14 mouse cellular contexts compared by ENCODE assay signal in genomic region chr5:147915038-147915566, GRCm38 (mm10). TPM values are rescaled to one million over a fixed set of nuclear protein-coding genes. Genes with fewer than 3 reads are reported as not detected.
DNase-seq lines count a peak whose midpoint lies in the region; ATAC-seq lines count a peak whose summit lies in the region.
"Had no signal": no experiment of that assay in that cellular context is flagged by ENCODE, and none has a peak within 500 bp of the region (broad histone marks: within the 10 kb centered on the region; RNA-seq: fewer than 3 reads in every experiment).

No protein-coding gene starts in this region.

- no peaks in the 10 kb centered on the region for H3K27me3 ChIP-seq in heart, embryonic 11.5 days (ENCODE audit: control insufficient read depth, insufficient read depth, low read length)
- H3K27me3 ChIP-seq in neural tube, embryonic 15.5 days (replicated peaks), result no peaks in the 10 kb centered on the region
- H3K27me3 ChIP-seq: heart, embryonic 13.5 days had no signal

- ATAC-seq in heart, embryonic 11.5 days (replicated peaks; ENCODE audit: insufficient number of reproducible peaks, low FRiP score, low TSS enrichment), result no peak
- ATAC-seq in neural tube, embryonic 15.5 days (ENCODE audit: low FRiP score), result no peak

- DNase-seq in heart, adult 11 months, result no peak
- DNase-seq in kidney, postnatal 14 days, result peak; percentile 8
- DNase-seq in kidney, adult 18-20 months, result no peak
- DNase-seq in neural tube, embryonic 10.5 days (ENCODE audit: extremely low spot score, low spot score), result no peak
- no peak for DNase-seq in testis, postnatal 10 days (ENCODE audit: low spot score)
- no peak for DNase-seq in retina, postnatal 1 day
- DNase-seq: adrenal gland, adult 8-10 months; B cell, adult 2 months; right cerebral cortex, postnatal 25 days had no signal

- 45% methylated on average over 6 of the region's 6 CpGs for WGBS in heart, embryonic 11.5 days (ENCODE audit: insufficient replicate concordance)
- 62% methylated on average over 6 of the region's 6 CpGs for WGBS in neural tube, embryonic 15.5 days

- H3K36me3 ChIP-seq in heart, embryonic 11.5 days (ENCODE audit: control insufficient read depth, insufficient read depth, low read length), result no peaks in the 10 kb centered on the region
- no peaks in the 10 kb centered on the region for H3K36me3 ChIP-seq in neural tube, embryonic 15.5 days
- H3K36me3 ChIP-seq: heart, embryonic 13.5 days; limb, embryonic 10.5 days had no signal

- H3K27ac ChIP-seq in heart, embryonic 11.5 days (ENCODE audit: low read depth, low read length), result peak overlapping the region; percentile 35; the same call in 1 of the 2 replicates
- 0 out of 2 replicates have a peak overlapping the region, but pooled peaks have one; percentile 18 for H3K27ac ChIP-seq in neural tube, embryonic 15.5 days (replicated peaks)
- H3K27ac ChIP-seq: limb, embryonic 10.5 days had no signal

- no peak overlapping the region for H3K4me2 ChIP-seq in heart, embryonic 11.5 days
- H3K4me2 ChIP-seq in neural tube, embryonic 15.5 days, result no peak overlapping the region
- H3K4me2 ChIP-seq: heart, embryonic 13.5 days; midbrain, embryonic 11.5 days had no signal

- H3K4me1 ChIP-seq in heart, embryonic 11.5 days (ENCODE audit: control insufficient read depth, insufficient read depth, low read length), result peaks cover 5% of the 10 kb centered on the region
- no peaks in the 10 kb centered on the region for H3K4me1 ChIP-seq in neural tube, embryonic 15.5 days

- no peak overlapping the region for H3K9ac ChIP-seq in heart, embryonic 11.5 days (ENCODE audit: low read depth, low read length)
- no peak overlapping the region for H3K9ac ChIP-seq in neural tube, embryonic 15.5 days (replicated peaks)
- H3K9ac ChIP-seq: heart, embryonic 13.5 days had no signal

- 0 out of 2 replicates have a peak, but pooled peaks cover 2% of the 10 kb centered on the region for H3K9me3 ChIP-seq in heart, embryonic 11.5 days (replicated peaks; ENCODE audit: control insufficient read depth, low read length)
- no peaks in the 10 kb centered on the region for H3K9me3 ChIP-seq in neural tube, embryonic 15.5 days (replicated peaks)
- H3K9me3 ChIP-seq: heart, embryonic 13.5 days; limb, embryonic 10.5 days had no signal

- H3K4me3 ChIP-seq in heart, embryonic 11.5 days (ENCODE audit: low read depth, low read length), result no peak overlapping the region
- no peak overlapping the region for H3K4me3 ChIP-seq in neural tube, embryonic 15.5 days (replicated peaks)
- H3K4me3 ChIP-seq: heart, embryonic 13.5 days; limb, embryonic 10.5 days had no signal

RNA-seq across cellular contexts. Expression of gene Slc46a3, which starts 20.5 kb away (rescaled TPM):
- 4.5 and 4.7 TPM in 2 replicates for polyA plus RNA-seq in heart, embryonic 11.5 days (2014; fragmentation: Nextera tagmentation; extraction: Ambion mirVana)
- polyA plus RNA-seq in neural tube, embryonic 15.5 days (2015; fragmentation: Nextera tagmentation; extraction: Ambion mirVana), result 5.1 and 5.5 TPM in 2 replicates

RNA-seq across cellular contexts. Expression of gene Mtus2, which starts 42.0 kb away (rescaled TPM):
- polyA plus RNA-seq in heart, embryonic 11.5 days (2014; fragmentation: Nextera tagmentation; extraction: Ambion mirVana), result 84.3 and 93.6 TPM in 2 replicates
- polyA plus RNA-seq in neural tube, embryonic 15.5 days (2015; fragmentation: Nextera tagmentation; extraction: Ambion mirVana), result 35.9 and 39.2 TPM in 2 replicates

RNA-seq across cellular contexts. Expression of gene Pomp, which starts 54.8 kb away (rescaled TPM):
- polyA plus RNA-seq in heart, embryonic 11.5 days (2014; fragmentation: Nextera tagmentation; extraction: Ambion mirVana), result 350 and 393 TPM in 2 replicates
- 497 and 516 TPM in 2 replicates for polyA plus RNA-seq in neural tube, embryonic 15.5 days (2015; fragmentation: Nextera tagmentation; extraction: Ambion mirVana)
